Mouse (Mus musculus): ENCODE data around the gene H2afy. TPM values are rescaled to one million over a fixed set of nuclear protein-coding genes. Genes with fewer than 3 reads are reported as not detected.

H2afy gene
- polyA plus RNA-seq, 1 experiment from 2014 or later = 132 TPM

DNA sequence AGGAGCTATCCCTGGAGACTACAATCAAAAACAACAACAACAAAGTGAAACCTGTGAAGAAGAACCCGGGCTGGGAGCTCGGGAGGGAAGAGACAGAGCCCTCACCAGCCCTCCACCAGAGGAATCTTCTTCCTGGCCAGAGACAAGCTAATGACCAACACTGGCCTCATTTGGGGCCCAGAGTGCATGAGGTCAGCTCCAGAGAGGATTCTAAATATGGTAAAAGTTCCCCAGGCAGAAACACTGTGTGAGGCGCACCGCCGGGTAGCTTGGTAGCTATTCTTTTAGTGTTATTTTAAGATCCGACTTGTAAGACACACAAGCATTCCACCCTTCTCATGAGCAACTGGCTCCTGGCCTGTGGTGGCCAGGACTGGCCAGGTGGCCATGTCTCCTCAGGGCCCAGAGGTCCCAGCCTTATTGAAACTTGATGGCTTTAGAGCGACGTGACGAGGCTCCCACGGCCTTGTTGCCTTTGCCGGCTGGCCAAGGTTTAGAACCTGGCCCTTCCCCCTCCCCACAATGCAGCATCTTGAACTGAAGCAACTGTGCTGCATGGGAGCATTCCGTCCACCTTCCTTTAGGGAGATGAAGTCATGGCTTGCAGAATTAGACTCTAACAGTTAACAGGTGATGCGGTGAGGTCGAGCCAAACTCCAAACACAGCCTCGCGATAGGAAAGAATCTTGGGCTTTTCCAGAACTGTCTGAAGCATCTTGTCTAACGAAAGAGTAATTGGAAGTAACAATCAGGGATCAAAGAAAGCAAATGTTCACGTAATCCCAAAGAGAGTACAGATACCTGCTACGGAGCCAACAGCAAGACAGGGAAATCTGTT is 25.2 kb downstream of the H2afy start:
- Histone ChIP-seq H3K4me1 (replicated peaks; ENCODE audit: control insufficient read depth, insufficient read depth, low read length) (peaks cover 23% of the 10 kb centered on the region), H3K9me3 (ENCODE audit: control insufficient read depth) (no peaks in the 10 kb centered on the region), H3K4me2 (replicated peaks; ENCODE audit: low read depth) (no peak overlapping the region), H3K27ac (ENCODE audit: low read depth, low read length) (no peak overlapping the region), H3K9ac (ENCODE audit: low read depth, low read length) (no peak overlapping the region), H3K27me3 (replicated peaks; ENCODE audit: control insufficient read depth, insufficient read depth, low read length) (no peaks in the 10 kb centered on the region), H3K36me3 (ENCODE audit: control insufficient read depth, insufficient read depth) (peaks cover 11% of the 10 kb centered on the region; the same call in 1 of the 2 replicates), H3K4me3 (ENCODE audit: low read depth, low read length) (no peak overlapping the region)
- no peak for ATAC-seq
- no peak for TF ChIP-seq CTCF (IDR thresholded peaks at IDR 0.05; ENCODE audit: low read depth)
- 69% methylated on average over 19 of the region's 19 CpGs for WGBS

DNA sequence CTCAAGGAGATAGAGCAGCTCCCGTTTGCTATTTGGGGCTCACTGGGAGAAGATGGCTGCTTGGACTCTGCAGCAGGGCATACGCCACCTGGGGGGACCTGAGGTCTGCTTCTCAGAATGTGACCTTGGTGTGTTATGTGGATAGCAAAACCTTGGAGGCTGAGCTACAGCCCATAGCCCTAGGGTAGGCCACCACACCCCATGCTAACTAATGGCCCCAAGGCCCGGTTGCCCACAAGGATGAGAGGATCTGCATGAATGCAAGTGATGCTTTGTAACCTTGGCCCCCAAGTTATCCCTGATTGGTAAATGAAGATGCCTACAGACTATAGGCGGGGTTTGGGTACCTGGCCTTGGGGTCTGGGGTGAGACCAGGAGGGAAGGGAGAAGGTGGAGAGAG is 26.5 kb downstream of the H2afy start:
- Histone ChIP-seq H3K4me3 (ENCODE audit: low read depth, low read length) (no peak overlapping the region), H3K9ac (ENCODE audit: low read depth, low read length) (no peak overlapping the region), H3K4me1 (replicated peaks; ENCODE audit: control insufficient read depth, insufficient read depth, low read length) (peaks cover 23% of the 10 kb centered on the region; the same call in 1 of the 2 replicates), H3K36me3 (ENCODE audit: control insufficient read depth, insufficient read depth) (peaks cover 18% of the 10 kb centered on the region), H3K27me3 (replicated peaks; ENCODE audit: control insufficient read depth, insufficient read depth, low read length) (no peaks in the 10 kb centered on the region), H3K9me3 (ENCODE audit: control insufficient read depth) (no peaks in the 10 kb centered on the region), H3K27ac (ENCODE audit: low read depth, low read length) (no peak overlapping the region), H3K4me2 (replicated peaks; ENCODE audit: low read depth) (no peak overlapping the region)
- TF ChIP-seq CTCF (IDR thresholded peaks at IDR 0.05; ENCODE audit: low read depth) = no peak
- ATAC-seq = no peak
- WGBS = 68% methylated on average over 4 of the region's 4 CpGs

DNA sequence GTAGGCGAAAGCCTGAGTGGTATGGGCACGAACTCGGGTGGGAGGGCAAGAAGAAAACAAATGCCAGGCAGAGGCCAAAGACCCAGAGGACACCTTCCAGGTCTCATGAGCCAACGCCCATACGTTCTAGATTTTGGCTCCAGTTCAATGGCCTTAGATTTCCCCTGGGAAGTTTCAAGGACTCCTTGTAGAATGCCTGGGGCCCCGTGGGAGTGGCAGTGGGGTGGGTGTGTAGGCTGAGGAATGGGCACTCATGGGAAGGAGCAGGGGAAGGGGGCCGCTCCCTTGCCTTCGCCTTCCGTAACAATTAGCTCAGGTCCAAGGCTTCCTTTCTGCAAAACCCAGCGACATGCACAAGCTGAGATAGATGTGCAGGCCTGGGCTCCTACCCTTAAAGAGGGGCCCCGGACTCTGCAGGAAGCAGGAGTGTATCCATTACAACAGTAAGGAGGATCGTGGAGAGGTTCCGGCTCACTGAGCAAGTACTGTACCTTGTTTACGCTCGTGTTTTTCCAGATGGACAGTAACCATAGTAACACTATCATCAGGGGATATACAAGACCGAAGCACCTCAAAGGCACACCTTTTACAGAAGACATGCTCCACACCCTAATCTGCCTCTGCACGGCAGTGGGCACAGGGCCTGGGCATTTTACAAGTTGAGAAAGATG is 27.2 kb downstream of the H2afy start:
- no peak for TF ChIP-seq CTCF (IDR thresholded peaks at IDR 0.05; ENCODE audit: low read depth)
- no peak overlapping the region for H3K27ac ChIP-seq (ENCODE audit: low read depth, low read length)
- no peaks in the 10 kb centered on the region for H3K9me3 ChIP-seq (ENCODE audit: control insufficient read depth)
- H3K36me3 ChIP-seq (ENCODE audit: control insufficient read depth, insufficient read depth) = peaks cover 25% of the 10 kb centered on the region
- peak overlapping the region; percentile 21; the same call in 1 of the 2 replicates for H3K4me2 ChIP-seq (replicated peaks; ENCODE audit: low read depth)
- ATAC-seq = peak; percentile 46
- H3K4me3 ChIP-seq (ENCODE audit: low read depth, low read length) = no peak overlapping the region
- no peaks in the 10 kb centered on the region for H3K27me3 ChIP-seq (replicated peaks; ENCODE audit: control insufficient read depth, insufficient read depth, low read length)
- H3K4me1 ChIP-seq (replicated peaks; ENCODE audit: control insufficient read depth, insufficient read depth, low read length) = peaks cover 19% of the 10 kb centered on the region; the same call in 1 of the 2 replicates
- no peak overlapping the region for H3K9ac ChIP-seq (ENCODE audit: low read depth, low read length)
- 25% methylated on average over 17 of the region's 17 CpGs for WGBS

- TF ChIP-seq CTCF (IDR thresholded peaks at IDR 0.05; ENCODE audit: low read depth) = peak; percentile 19
- Histone ChIP-seq H3K4me3 (ENCODE audit: low read depth, low read length) (no peak overlapping the region), H3K36me3 (ENCODE audit: control insufficient read depth, insufficient read depth) (peaks cover 31% of the 10 kb centered on the region), H3K9ac (ENCODE audit: low read depth, low read length) (no peak overlapping the region), H3K4me2 (replicated peaks; ENCODE audit: low read depth) (no peak overlapping the region), H3K9me3 (ENCODE audit: control insufficient read depth) (no peaks in the 10 kb centered on the region), H3K27ac (ENCODE audit: low read depth, low read length) (no peak overlapping the region), H3K4me1 (replicated peaks; ENCODE audit: control insufficient read depth, insufficient read depth, low read length) (peaks cover 17% of the 10 kb centered on the region; the same call in 1 of the 2 replicates), H3K27me3 (replicated peaks; ENCODE audit: control insufficient read depth, insufficient read depth, low read length) (no peaks in the 10 kb centered on the region)
- WGBS = 73% methylated on average over 6 of the region's 6 CpGs
- ATAC-seq = no peak
These were observed 31.2 kb downstream of the H2afy start for GRCm38 (mm10) chr13:56104971-56105391.

GRCm38 (mm10) chr13:56103796-56104746 is 32.1 kb downstream of the H2afy start:
- peak overlapping the region; percentile 21; the same call in 1 of the 2 replicates for H3K27ac ChIP-seq (ENCODE audit: low read depth, low read length)
- no peak for ATAC-seq
- peaks cover 11% of the 10 kb centered on the region; the same call in 1 of the 2 replicates for H3K4me1 ChIP-seq (replicated peaks; ENCODE audit: control insufficient read depth, insufficient read depth, low read length)
- no peak for TF ChIP-seq CTCF (IDR thresholded peaks at IDR 0.05; ENCODE audit: low read depth)
- peaks cover 35% of the 10 kb centered on the region for H3K36me3 ChIP-seq (ENCODE audit: control insufficient read depth, insufficient read depth)
- 93% methylated on average over 26 of the region's 26 CpGs for WGBS
- H3K27me3 ChIP-seq (replicated peaks; ENCODE audit: control insufficient read depth, insufficient read depth, low read length) = no peaks in the 10 kb centered on the region
- H3K4me3 ChIP-seq (ENCODE audit: low read depth, low read length) = no peak overlapping the region
- no peaks in the 10 kb centered on the region for H3K9me3 ChIP-seq (ENCODE audit: control insufficient read depth)
- no peak overlapping the region for H3K9ac ChIP-seq (ENCODE audit: low read depth, low read length)
- no peak overlapping the region for H3K4me2 ChIP-seq (replicated peaks; ENCODE audit: low read depth)
